ENCODE assay signal across 8 mouse cellular contexts in the genomic region with DNA sequence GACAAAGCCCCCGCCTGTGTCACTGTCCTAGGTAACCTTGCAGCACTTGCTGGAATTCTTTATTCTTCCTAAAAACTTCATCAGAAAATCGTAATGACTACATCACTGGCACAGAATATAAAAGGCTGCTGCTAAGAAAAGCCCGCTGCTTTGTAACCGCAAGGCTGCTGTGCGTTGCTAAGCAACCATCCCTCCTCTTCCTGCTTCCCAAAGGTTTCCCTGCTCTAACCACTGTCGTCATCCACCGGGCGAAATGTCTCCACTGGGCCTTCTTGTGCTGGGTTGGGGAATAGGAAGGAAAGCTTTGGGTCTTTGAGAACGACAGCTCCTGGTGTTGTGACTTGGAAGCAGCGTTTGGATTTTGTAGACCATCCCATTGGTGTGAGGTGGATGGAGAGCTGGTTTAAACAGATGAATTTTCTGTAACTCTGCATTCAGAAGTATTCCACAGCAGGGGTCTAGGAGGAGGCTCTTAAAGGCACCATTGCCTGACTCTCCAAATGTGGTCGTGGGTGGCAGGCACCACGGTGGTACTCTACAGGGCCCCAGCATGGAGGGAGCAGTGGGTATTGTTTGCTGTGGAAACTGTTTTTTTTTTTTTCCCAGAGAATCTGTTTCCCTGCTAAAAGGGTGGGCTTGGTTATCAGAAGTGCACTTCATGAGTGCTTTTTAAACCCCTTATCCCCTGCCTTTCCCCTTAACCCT.
DNase-seq lines count a peak whose midpoint lies in the region; ATAC-seq lines count a peak whose summit lies in the region.

No protein-coding gene starts in this region.

- peaks cover 47% of the 10 kb centered on the region for H3K4me1 ChIP-seq in embryonic facial prominence, embryonic 10.5 days
- peaks cover 46% of the 10 kb centered on the region for H3K4me1 ChIP-seq in hindbrain, embryonic 16.5 days (ENCODE audit: control insufficient read depth, insufficient read depth, low read depth, low read length)
- H3K4me1 ChIP-seq in midbrain, embryonic 11.5 days (ENCODE audit: control insufficient read depth, insufficient read depth, low read length): peaks cover 89% of the 10 kb centered on the region

- peak overlapping the region; percentile 14; the same call in 1 of the 2 replicates for H3K4me3 ChIP-seq in embryonic facial prominence, embryonic 10.5 days
- H3K4me3 ChIP-seq in hindbrain, embryonic 16.5 days (ENCODE audit: low read length): no peak overlapping the region
- H3K4me3 ChIP-seq in midbrain, embryonic 11.5 days (ENCODE audit: low read depth, low read length): no peak overlapping the region; the same call in 1 of the 2 replicates

- H3K4me2 ChIP-seq in hindbrain, embryonic 16.5 days (ENCODE audit: low read length): peak overlapping the region; percentile 53
- H3K4me2 ChIP-seq in midbrain, embryonic 11.5 days: peak overlapping the region; percentile 39

- H3K27me3 ChIP-seq in embryonic facial prominence, embryonic 10.5 days (replicated peaks; ENCODE audit: low read depth, poor library complexity, severe bottlenecking): no peaks in the 10 kb centered on the region
- no peaks in the 10 kb centered on the region for H3K27me3 ChIP-seq in hindbrain, embryonic 16.5 days (replicated peaks; ENCODE audit: control insufficient read depth, insufficient read depth, low read length)
- no peaks in the 10 kb centered on the region for H3K27me3 ChIP-seq in midbrain, embryonic 11.5 days (ENCODE audit: control insufficient read depth, insufficient read depth, low read length)

- H3K27ac ChIP-seq in embryonic facial prominence, embryonic 10.5 days (replicated peaks): peak overlapping the region; percentile 1; the same call in 1 of the 2 replicates
- H3K27ac ChIP-seq in hindbrain, embryonic 16.5 days (ENCODE audit: low read depth, low read length): peak overlapping the region; percentile 81
- H3K27ac ChIP-seq in midbrain, embryonic 11.5 days (ENCODE audit: low read depth, low read length): peak overlapping the region; percentile 81

- peaks cover 17% of the 10 kb centered on the region for H3K36me3 ChIP-seq in embryonic facial prominence, embryonic 10.5 days (replicated peaks)
- H3K36me3 ChIP-seq in hindbrain, embryonic 16.5 days (ENCODE audit: control insufficient read depth, insufficient read depth, low read length): no peaks in the 10 kb centered on the region
- peaks cover 11% of the 10 kb centered on the region for H3K36me3 ChIP-seq in midbrain, embryonic 11.5 days (ENCODE audit: control insufficient read depth, insufficient read depth, low read length)

- DNase-seq in brain, adult 2 months (ENCODE audit: low read depth, low spot score): peak; percentile 96
- DNase-seq in embryonic facial prominence, embryonic 10.5 days (ENCODE audit: low spot score): peak; percentile 62
- peak; percentile 96 for DNase-seq in midbrain, embryonic 11.5 days (ENCODE audit: low spot score, missing footprints)
- no peak for DNase-seq in gastrocnemius, postnatal 10 days
- DNase-seq in thymus, postnatal 36 days: no peak
- no peak for DNase-seq in urinary bladder, adult 2 months (ENCODE audit: low spot score)
- DNase-seq in spleen, postnatal 4 days (ENCODE audit: low spot score in 2 of 2): no peak

- no peaks in the 10 kb centered on the region for H3K9me3 ChIP-seq in embryonic facial prominence, embryonic 10.5 days
- H3K9me3 ChIP-seq in hindbrain, embryonic 16.5 days (ENCODE audit: control insufficient read depth, low read length): no peaks in the 10 kb centered on the region
- H3K9me3 ChIP-seq in midbrain, embryonic 11.5 days (ENCODE audit: control insufficient read depth, low read length): no peaks in the 10 kb centered on the region

- ATAC-seq in hindbrain, embryonic 16.5 days: peak; percentile 85
- ATAC-seq in midbrain, embryonic 11.5 days (ENCODE audit: low FRiP score): peak; percentile 83

- H3K9ac ChIP-seq in hindbrain, embryonic 16.5 days (ENCODE audit: low read depth, low read length): peak overlapping the region; percentile 43
- H3K9ac ChIP-seq in midbrain, embryonic 11.5 days (ENCODE audit: low read length): peak overlapping the region; percentile 13; the same call in 1 of the 2 replicates

- 9% methylated on average over 12 of the region's 12 CpGs for WGBS in embryonic facial prominence, embryonic 10.5 days
- WGBS in hindbrain, embryonic 16.5 days: 5% methylated on average over 12 of the region's 12 CpGs
- WGBS in midbrain, embryonic 11.5 days: 2% methylated on average over 12 of the region's 12 CpGs

Comparison
In these comparisons a context has a peak if more than half of its experiments do, and no peak if none do; other contexts are left out.
1. DNase-seq: peak in brain, adult 2 months (single experiment), embryonic facial prominence, embryonic 10.5 days (single experiment) and midbrain, embryonic 11.5 days (single experiment); none in gastrocnemius, postnatal 10 days (single experiment), thymus, postnatal 36 days (0 of 2), urinary bladder, adult 2 months (single experiment) and spleen, postnatal 4 days (0 of 2).
2. H3K27ac ChIP-seq: peak in every context shown above with its lines; median percentile 81 in hindbrain, embryonic 16.5 days; 81 in midbrain, embryonic 11.5 days; 1 in embryonic facial prominence, embryonic 10.5 days.